Mouse (Mus musculus) heart, embryonic 15.5 days (tissue): ENCODE results near the gene Slc6a5. TPM values are rescaled to one million over a fixed set of nuclear protein-coding genes. Genes with fewer than 3 reads are reported as not detected.
A peak's percentile ranks its signal among the peaks of the same experiment; 100 is the strongest.

ENCODE experiments used
- ATAC-seq: fragments of 200-750 bp; cut with Nextera tagmentation; replicated peaks from 2 replicates; pipeline ENCODE4 v1.8.0; 2017; ENCODE audit warnings: low read depth, moderate TSS enrichment; ENCODE audit not compliant: insufficient number of reproducible peaks, insufficient read depth, low FRiP score
- H3K27ac ChIP-seq: fragments of 300-500 bp; sonication (generic); 2 replicates; pipeline ENCODE4 v1.5.1; 2015; ENCODE audit warnings: mild to moderate bottlenecking, inconsistent platforms
- H3K27me3 ChIP-seq: fragments of 300-500 bp; sonication (generic); 2 replicates; pipeline ENCODE4 v1.6.1; 2015; ENCODE audit warnings: inconsistent platforms
- H3K36me3 ChIP-seq: fragments of 300-500 bp; sonication (generic); 2 replicates; pipeline ENCODE4 v1.6.1; 2015; ENCODE audit warnings: mild to moderate bottlenecking, inconsistent platforms
- H3K4me1 ChIP-seq: fragments of 300-500 bp; sonication (generic); replicated peaks from 2 replicates; pipeline ENCODE4 v1.6.1; 2015; ENCODE audit warnings: inconsistent platforms
- H3K4me2 ChIP-seq: fragments of 300-500 bp; sonication (generic); 2 replicates; pipeline ENCODE4 v1.6.1; 2015; ENCODE audit warnings: inconsistent platforms, mild to moderate bottlenecking, moderate library complexity
- H3K4me3 ChIP-seq: fragments of 300-500 bp; sonication (generic); 2 replicates; pipeline ENCODE4 v1.5.1; 2015; ENCODE audit warnings: mild to moderate bottlenecking, inconsistent platforms
- H3K9ac ChIP-seq: fragments of 300-500 bp; sonication (generic); 2 replicates; pipeline ENCODE4 v1.6.1; 2015; ENCODE audit warnings: mild to moderate bottlenecking, inconsistent platforms
- H3K9me3 ChIP-seq: fragments of 300-500 bp; sonication (generic); replicated peaks from 2 replicates; pipeline ENCODE4 v1.6.1; 2016; ENCODE audit warnings: inconsistent platforms
- WGBS: fragments of 180-500 bp; shearing (Covaris S2); methylation state at CpG from one replicate; pipeline ENCODE4 v1.1.7; 2015; ENCODE audit warnings: mixed read lengths; 5-methylcytosine and 5-hydroxymethylcytosine counted together
- polyA plus RNA-seq: library from polyadenylated mRNA; unstranded; fragments of >200 nt; fragmentation: Nextera tagmentation; extraction: Ambion mirVana; gene quantifications from 2 replicates; pipeline ENCODE4 v1.2.1, GENCODE M21; 2015

Slc6a5 gene
- polyA plus RNA-seq, 1 experiment from 2014 or later: not detected

DNA sequence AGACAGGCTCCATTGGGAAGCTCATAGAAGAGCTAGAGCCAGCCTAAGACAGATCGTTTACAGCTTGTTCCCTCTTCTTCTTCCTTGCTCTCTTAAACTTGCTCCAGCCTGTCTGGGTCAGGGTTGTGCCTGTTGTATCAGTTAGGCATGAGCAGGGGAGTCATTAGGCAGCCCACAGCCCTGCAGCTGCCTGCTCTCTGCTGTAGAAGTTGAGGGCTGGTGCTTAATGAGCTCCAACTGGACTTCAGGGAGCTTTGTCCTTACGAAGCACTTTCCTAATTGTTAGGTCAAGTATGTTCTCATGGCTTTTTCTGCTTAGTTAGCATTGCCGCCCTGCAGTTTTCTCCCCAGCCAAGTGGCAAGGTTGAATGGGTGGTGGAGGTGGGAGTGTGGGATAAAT is 32.1 kb downstream of the Slc6a5 start:
- WGBS: 66% methylated on average over 3 of the region's 3 CpGs
- ATAC-seq: no peak

DNA sequence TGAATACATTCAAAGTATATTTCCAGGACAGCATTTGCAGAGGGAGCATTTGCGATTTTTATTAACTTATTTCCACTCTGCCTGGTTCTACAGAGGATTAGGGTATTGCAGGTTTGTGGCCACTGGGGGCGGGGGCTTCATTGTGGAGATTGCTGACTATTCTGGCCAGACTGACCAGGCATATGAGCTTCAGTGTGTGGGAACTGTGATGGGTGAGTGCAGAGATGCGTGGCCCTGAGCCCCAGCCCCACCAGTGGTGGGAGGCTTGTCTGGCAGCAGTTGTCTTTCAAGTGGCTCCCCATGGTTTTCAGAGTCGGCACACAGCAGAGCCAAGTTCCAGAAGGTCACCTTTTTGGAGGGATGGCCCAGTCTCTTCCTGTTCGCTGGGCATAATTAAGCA is 32.5 kb downstream of the Slc6a5 start:
- no peak for ATAC-seq
- H3K4me3 ChIP-seq: no peak overlapping the region
- H3K27ac ChIP-seq: no peak overlapping the region
- 60% methylated on average over 5 of the region's 5 CpGs for WGBS
- no peaks in the 10 kb centered on the region for H3K27me3 ChIP-seq
- no peaks in the 10 kb centered on the region for H3K36me3 ChIP-seq
- no peaks in the 10 kb centered on the region for H3K9me3 ChIP-seq
- no peaks in the 10 kb centered on the region for H3K4me1 ChIP-seq
- no peak overlapping the region for H3K9ac ChIP-seq
- H3K4me2 ChIP-seq: no peak overlapping the region

More for the DNA sequence above, 32.1 kb downstream of the Slc6a5 start:
- Histone ChIP-seq H3K27ac (no peak overlapping the region), H3K9me3 (no peaks in the 10 kb centered on the region), H3K4me2 (no peak overlapping the region), H3K4me3 (no peak overlapping the region), H3K36me3 (no peaks in the 10 kb centered on the region), H3K9ac (no peak overlapping the region), H3K4me1 (no peaks in the 10 kb centered on the region), H3K27me3 (no peaks in the 10 kb centered on the region)

DNA sequence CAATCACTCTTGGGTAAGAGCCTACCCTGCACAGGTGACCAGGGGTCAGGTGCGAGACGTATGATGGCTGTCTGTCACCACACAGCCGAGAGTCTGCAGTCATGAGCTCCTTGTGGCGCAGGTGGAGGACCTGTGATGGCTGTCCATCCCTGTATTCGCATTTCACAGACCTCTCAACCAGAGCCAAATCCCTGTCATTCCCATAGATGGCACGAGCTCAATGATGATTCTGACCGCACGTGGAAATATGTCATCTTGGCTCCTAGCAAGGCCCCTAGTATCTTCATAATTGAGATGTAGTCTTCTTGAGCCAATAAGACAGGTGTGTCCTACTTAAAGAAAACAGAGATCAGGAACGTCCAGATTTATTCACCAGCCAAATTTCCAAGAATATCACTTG is 36.7 kb downstream of the Slc6a5 start:
- ATAC-seq: no peak
- 86% methylated on average over 9 of the region's 9 CpGs for WGBS

DNA sequence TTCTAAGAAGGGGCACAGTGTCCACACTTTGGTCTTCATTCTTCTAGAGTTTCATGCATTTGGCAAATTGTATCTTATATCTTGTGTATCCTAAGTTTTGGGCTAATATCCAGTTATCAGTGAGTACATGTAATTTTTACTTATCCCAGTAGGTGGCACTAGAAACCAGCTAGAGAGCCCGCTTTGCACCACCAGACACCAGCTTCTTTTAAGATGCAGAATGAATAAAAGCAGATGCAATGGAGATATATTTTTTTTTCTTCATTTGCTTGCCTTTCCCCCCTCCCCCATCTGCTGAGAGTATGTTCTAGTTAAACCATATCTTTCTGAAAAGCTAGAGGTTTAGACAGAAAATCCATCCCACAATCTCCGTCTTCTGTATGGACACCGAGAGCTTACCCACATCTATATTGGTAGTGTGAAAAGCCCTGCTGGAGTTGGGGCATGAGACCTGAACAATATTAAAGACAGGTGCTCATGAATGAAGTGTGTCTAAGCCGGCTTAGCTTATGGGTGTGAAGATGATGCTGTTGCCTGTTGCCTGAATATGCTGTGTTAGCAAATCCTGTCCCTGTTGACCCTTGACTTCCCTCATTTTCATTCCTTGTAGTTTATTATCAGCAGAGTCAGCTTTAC is 43.7 kb downstream of the Slc6a5 start:
- Histone ChIP-seq H3K9ac (no peak overlapping the region), H3K27me3 (no peaks in the 10 kb centered on the region), H3K27ac (no peak overlapping the region), H3K4me2 (no peak overlapping the region), H3K9me3 (no peaks in the 10 kb centered on the region), H3K4me1 (no peaks in the 10 kb centered on the region), H3K36me3 (no peaks in the 10 kb centered on the region), H3K4me3 (no peak overlapping the region)
- ATAC-seq: no peak
- 53% methylated on average over 4 of the region's 4 CpGs for WGBS

More for the DNA sequence above, 36.7 kb downstream of the Slc6a5 start:
- H3K4me1 ChIP-seq: no peaks in the 10 kb centered on the region
- H3K9me3 ChIP-seq: no peaks in the 10 kb centered on the region
- no peak overlapping the region for H3K9ac ChIP-seq
- no peak overlapping the region for H3K27ac ChIP-seq
- H3K27me3 ChIP-seq: no peaks in the 10 kb centered on the region
- no peak overlapping the region for H3K4me3 ChIP-seq
- no peaks in the 10 kb centered on the region for H3K36me3 ChIP-seq
- H3K4me2 ChIP-seq: no peak overlapping the region

DNA sequence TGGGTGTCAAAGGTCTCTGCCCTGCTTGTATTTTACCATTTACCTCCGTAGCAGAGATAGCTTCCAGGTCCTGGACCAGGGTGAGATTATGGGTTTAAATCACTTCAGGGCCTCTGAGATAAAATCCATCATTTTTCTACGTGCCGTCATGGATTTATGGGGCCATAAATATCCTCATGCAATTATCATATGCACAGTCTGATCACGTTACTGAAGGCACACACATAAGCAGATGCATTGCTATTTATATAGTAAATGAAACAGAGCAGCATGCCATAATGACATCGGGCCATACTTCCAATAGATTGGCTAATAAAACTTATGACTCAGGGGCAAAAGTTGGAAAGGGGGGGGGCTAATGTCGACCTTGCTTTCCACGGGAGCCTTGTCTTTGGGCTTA is 44.9 kb downstream of the Slc6a5 start:
- WGBS: 66% methylated on average over 7 of the region's 7 CpGs

DNA sequence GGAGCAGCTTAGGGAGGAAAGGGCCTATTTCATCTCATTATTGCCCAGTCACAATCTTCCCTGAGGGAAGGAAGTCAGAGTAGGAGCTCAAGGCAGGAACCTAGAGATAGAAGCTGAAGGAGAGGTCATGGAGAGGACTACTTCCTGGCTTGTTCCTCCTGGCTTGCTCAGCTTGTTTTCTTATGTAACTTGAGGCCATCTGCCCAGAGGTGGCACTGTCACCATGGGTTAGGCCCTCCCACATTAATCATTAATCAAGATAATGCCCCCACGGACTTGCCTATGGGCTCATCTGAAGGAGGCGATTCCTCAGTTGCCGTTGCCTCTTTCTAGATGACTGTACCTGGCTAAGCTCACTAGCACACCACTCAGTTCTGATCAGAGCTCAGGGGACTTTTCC is 47.2 kb downstream of the Slc6a5 start:
- WGBS: 58% methylated on average over 3 of the region's 3 CpGs
- Histone ChIP-seq H3K27ac (no peak overlapping the region), H3K9me3 (no peaks in the 10 kb centered on the region), H3K36me3 (no peaks in the 10 kb centered on the region), H3K9ac (no peak overlapping the region), H3K4me1 (no peaks in the 10 kb centered on the region), H3K4me2 (no peak overlapping the region), H3K4me3 (no peak overlapping the region), H3K27me3 (no peaks in the 10 kb centered on the region)
- no peak for ATAC-seq

More for the DNA sequence above, 44.9 kb downstream of the Slc6a5 start:
- Histone ChIP-seq H3K4me3 (no peak overlapping the region), H3K9ac (no peak overlapping the region), H3K9me3 (no peaks in the 10 kb centered on the region), H3K27me3 (no peaks in the 10 kb centered on the region), H3K4me1 (no peaks in the 10 kb centered on the region), H3K27ac (no peak overlapping the region), H3K4me2 (no peak overlapping the region), H3K36me3 (no peaks in the 10 kb centered on the region)
- no peak for ATAC-seq

DNA sequence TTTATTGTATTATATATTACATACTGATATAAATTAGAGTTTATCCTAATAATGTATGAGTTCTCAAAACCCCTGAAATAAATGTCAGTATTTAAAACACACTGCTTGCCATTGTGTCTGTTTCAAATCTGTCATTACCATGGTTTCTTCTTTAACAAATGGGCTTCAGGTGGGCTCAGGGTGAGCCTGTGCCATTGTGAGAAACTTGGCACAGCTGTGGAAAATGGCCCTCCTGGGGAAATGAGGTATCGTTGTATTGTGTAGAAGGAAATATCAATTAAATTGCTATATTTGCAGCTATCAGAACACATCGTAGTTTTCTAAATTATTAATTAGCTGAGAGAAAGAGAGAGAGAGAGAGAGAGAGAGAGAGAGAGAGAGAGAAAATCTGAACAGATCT is 53.8 kb downstream of the Slc6a5 start:
- ATAC-seq: no peak
- H3K4me3 ChIP-seq: no peak overlapping the region
- WGBS: 73% methylated on average over 2 of the region's 2 CpGs

DNA sequence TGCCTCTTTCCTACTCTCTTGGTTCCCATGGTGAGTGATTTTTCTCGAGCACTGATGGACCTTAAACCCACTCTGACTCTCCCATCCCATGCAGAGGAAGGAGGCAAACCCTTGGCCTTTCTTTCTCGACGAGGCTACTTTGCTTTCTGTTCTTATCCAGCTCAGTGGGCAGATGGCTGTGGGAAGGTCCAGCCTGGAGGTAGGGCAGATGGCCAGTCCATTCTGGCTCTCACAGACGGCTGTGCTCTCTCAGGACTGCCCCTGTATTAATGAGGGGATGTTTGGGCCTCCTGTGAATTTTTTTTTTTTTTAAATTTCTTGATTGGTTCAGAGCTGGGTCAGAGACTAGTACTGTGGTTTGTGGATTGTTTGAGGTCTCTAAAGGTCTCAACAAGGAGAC is 59.6 kb downstream of the Slc6a5 start:
- peaks cover under 1% of the 10 kb centered on the region for H3K4me1 ChIP-seq
- 38% methylated on average over 4 of the region's 4 CpGs for WGBS
- H3K36me3 ChIP-seq: no peaks in the 10 kb centered on the region
- no peaks in the 10 kb centered on the region for H3K9me3 ChIP-seq
- H3K9ac ChIP-seq: no peak overlapping the region
- no peak overlapping the region for H3K4me3 ChIP-seq
- no peak overlapping the region for H3K27ac ChIP-seq
- no peak overlapping the region for H3K4me2 ChIP-seq
- H3K27me3 ChIP-seq: peaks cover 23% of the 10 kb centered on the region
- ATAC-seq: no peak

More for the DNA sequence above, 53.8 kb downstream of the Slc6a5 start:
- H3K4me2 ChIP-seq: no peak overlapping the region
- no peaks in the 10 kb centered on the region for H3K9me3 ChIP-seq
- no peaks in the 10 kb centered on the region for H3K4me1 ChIP-seq
- no peak overlapping the region for H3K9ac ChIP-seq
- no peaks in the 10 kb centered on the region for H3K27me3 ChIP-seq
- H3K27ac ChIP-seq: no peak overlapping the region
- H3K36me3 ChIP-seq: no peaks in the 10 kb centered on the region

DNA sequence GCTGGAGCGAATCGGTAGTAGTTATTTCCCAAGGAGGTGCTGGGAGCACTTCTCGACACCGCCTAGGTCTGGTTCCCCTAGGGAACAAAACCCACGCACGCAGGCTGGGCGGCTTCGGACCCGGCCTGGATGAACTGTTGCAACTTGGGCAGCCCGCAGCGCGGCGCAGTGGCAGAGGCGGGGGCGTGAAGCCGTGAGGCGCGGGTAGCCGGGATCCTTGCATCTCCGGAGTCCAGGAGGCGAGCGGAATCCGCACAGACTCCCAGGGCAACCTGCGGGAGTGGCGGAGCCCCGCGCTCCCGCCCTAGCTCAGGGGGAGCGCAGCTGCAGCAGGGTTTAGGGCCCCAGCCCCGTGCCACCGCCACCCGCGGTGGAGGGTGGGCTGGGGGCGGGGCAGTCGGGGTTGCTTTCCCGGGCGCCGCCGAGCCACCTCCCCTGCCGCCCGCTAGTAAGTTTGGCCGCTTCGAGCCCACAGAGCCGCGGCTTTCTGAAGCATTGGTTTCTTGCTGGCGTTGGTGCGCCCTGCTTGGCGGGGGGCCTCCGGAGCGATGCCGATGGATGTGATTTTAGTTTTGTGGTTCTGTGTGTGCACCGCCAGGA is 65.0 kb downstream of the Slc6a5 start, which contains the start of gene Nell1:
Gene Nell1, plus strand, starts transcription at position 24 of the 600 bp plus-strand sequence.
- H3K4me1 ChIP-seq: peaks cover 16% of the 10 kb centered on the region
- no peak within 1 kb of the TSS for H3K27ac ChIP-seq
- no peak for ATAC-seq
- WGBS: under 1% methylated on average over 52 of the region's 52 CpGs
- no peaks in the 10 kb centered on the region for H3K9me3 ChIP-seq
- H3K36me3 ChIP-seq: no peaks in the 10 kb centered on the region
- peak within 1 kb of the TSS; percentile 34; the same call in 1 of the 2 replicates for H3K9ac ChIP-seq
- peaks cover 75% of the 10 kb centered on the region for H3K27me3 ChIP-seq
- H3K4me2 ChIP-seq: peak within 1 kb of the TSS; percentile 85
- peak within 1 kb of the TSS; percentile 52 for H3K4me3 ChIP-seq

DNA sequence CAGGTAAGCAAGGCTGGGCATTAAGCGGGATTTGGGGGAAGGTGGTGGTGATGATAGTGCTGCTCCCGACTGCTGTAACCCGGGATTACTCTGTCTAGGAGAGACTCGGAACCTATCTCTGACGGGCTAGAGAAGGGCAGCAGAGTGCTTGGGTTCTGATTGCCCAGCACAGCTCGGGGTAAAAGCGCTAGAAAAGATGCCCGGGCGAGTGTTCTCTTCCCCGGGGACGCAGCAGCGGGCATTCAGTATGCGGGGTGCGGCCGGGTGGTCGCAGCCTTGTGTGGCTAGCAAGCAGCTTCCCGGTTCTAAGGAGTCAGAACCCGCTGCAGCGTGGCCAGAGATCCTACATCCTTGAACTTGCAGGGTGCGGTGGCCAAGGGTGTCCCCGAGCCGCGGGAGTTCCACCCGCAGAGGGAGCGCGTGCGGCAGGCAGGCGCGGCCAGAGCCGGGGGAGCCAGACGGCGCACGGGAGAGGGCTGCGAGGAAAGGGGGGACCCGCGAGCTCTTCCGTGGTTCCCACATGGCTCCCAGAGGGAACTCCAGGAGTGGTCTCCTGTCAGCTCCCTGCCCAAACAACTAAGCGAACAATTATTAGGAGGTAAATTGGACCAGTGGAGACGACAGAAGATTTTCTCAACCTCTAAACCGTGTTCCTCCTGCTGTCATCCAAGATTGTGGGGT is 65.6 kb downstream of the Slc6a5 start:
- H3K9me3 ChIP-seq: no peaks in the 10 kb centered on the region
- H3K4me2 ChIP-seq: peak overlapping the region; percentile 85
- H3K4me1 ChIP-seq: peaks cover 16% of the 10 kb centered on the region
- H3K9ac ChIP-seq: 0 out of 2 replicates have a peak overlapping the region, but pooled peaks have one; percentile 34
- no peaks in the 10 kb centered on the region for H3K36me3 ChIP-seq
- H3K27me3 ChIP-seq: peaks cover 82% of the 10 kb centered on the region
- WGBS: under 1% methylated on average over 40 of the region's 40 CpGs
- peak overlapping the region; percentile 52 for H3K4me3 ChIP-seq
- H3K27ac ChIP-seq: no peak overlapping the region
- no peak for ATAC-seq

DNA sequence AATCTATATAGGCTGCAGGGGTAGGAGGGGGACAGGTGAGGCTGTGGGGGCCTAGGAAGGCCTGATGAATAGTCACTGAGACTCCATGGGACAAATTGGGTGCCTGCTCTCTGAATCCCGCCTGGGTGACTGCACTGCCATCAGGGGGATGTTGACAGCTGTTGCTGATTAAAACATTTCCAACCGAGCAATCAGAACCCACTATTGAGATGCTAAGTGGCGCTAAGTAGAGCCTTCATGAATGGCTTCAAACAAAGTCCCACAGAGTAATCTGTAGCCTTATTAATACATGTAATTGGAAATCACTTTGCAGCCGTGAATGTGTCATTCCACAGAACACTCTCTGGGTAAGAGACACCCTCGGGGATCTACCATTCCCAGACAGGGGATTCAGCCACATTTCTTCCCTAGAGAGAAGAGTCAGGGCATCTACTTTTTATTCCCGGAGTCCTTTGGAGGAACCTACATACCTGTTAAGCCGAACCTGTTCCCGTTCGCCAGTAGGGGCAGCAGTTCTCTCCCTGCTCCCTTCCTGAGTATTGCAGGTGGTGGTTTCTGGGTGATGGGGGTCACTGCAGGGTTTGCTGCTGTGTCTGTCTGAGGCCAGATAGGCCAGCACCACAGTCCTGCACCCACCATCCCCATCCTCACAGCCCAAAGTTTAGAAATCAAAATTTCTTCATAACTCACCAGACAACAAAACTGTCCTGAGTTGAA is 71.7 kb downstream of the Slc6a5 start:
- ATAC-seq: no peak
- WGBS: 12% methylated on average over 9 of the region's 9 CpGs
- H3K4me2 ChIP-seq: no peak overlapping the region
- no peaks in the 10 kb centered on the region for H3K36me3 ChIP-seq
- no peak overlapping the region for H3K4me3 ChIP-seq
- no peaks in the 10 kb centered on the region for H3K9me3 ChIP-seq
- no peaks in the 10 kb centered on the region for H3K4me1 ChIP-seq
- H3K27ac ChIP-seq: no peak overlapping the region
- peaks cover 43% of the 10 kb centered on the region for H3K27me3 ChIP-seq
- H3K9ac ChIP-seq: no peak overlapping the region
